Mouse (Mus musculus) erythroid progenitor cell, adult 5-6 weeks (primary cell): Measurements from ENCODE around the gene Bst2. TPM values are rescaled to one million over a fixed set of nuclear protein-coding genes. Genes with fewer than 3 reads are reported as not detected.

Source experiments
- ATAC-seq: replicated peaks from 2 replicates; pipeline ENCODE4 v1.8.0; 2016; ENCODE audit warnings: moderate number of reproducible peaks, mild to moderate bottlenecking, moderate TSS enrichment, inconsistent platforms; ENCODE audit not compliant: poor library complexity, low FRiP score, severe bottlenecking
- total RNA-seq, 2 experiments: library from RNA; stranded (forward) in 1 of 2; stranded (reverse) in 1 of 2; fragments of 150-400 nt in 1 of 2; fragments of 186-747, 209-891 nt in 1 of 2; gene quantifications; 2 replicates each; pipeline versions ENCODE4 v1.2.3 to v1.2.4; 2015 to 2017; ENCODE audit warnings: low replicate concordance in 2 of 2

Bst2 gene
- total RNA-seq, 2 experiments from 2014 or later: 28.2 TPM; not detected in 1

GRCm38 (mm10) chr8:71488454-71488853, 48.8 kb downstream of the Bst2 start:
- ATAC-seq: peak; percentile 90

- peak; percentile 60 for ATAC-seq
Measured at GRCm38 (mm10) chr8:71487691-71488445, 49.4 kb downstream of the Bst2 start, which contains the start of gene Gtpbp3. Gtpbp3 (plus strand) TSS chr8:71488103.

GRCm38 (mm10) chr8:71486136-71486529, 51.1 kb downstream of the Bst2 start:
- no peak for ATAC-seq

GRCm38 (mm10) chr8:71485142-71486135, 51.8 kb downstream of the Bst2 start, which contains the start of gene Ano8:
Ano8 (minus strand) TSS chr8:71485963.
- no peak for ATAC-seq

- no peak for ATAC-seq
Measured at GRCm38 (mm10) chr8:71484736-71485135, 52.5 kb downstream of the Bst2 start.

Other genes starting within 250 kb of the Bst2 start
- gene Use1, start 170.6 kb downstream of the Bst2 start, total RNA-seq (2015; ENCODE audit: low replicate concordance): 46.1 and 99.8 TPM in 2 replicates
- gene Use1, start 170.6 kb downstream of the Bst2 start, total RNA-seq (2017; ENCODE audit: low replicate concordance): 48.1 and 59.2 TPM in 2 replicates
- gene Ocel1, start 166.2 kb downstream of the Bst2 start, total RNA-seq (2015; ENCODE audit: low replicate concordance): 1.7 and 13.7 TPM in 2 replicates
- gene Ocel1, start 166.2 kb downstream of the Bst2 start, total RNA-seq (2017; ENCODE audit: low replicate concordance): 10.4 and 10.7 TPM in 2 replicates
- not detected in 2 replicates for gene Nr2f6, start 155.5 kb downstream of the Bst2 start, total RNA-seq (2015; ENCODE audit: low replicate concordance)
- gene Nr2f6, start 155.5 kb downstream of the Bst2 start, total RNA-seq (2017; ENCODE audit: low replicate concordance): 1.4 and 6.7 TPM in 2 replicates
- not detected in 2 replicates for gene Ushbp1, start 141.7 kb downstream of the Bst2 start, total RNA-seq (2015; ENCODE audit: low replicate concordance)
- 0.64 TPM in 1 of 2 replicates, not detected in the other for gene Ushbp1, start 141.7 kb downstream of the Bst2 start, total RNA-seq (2017; ENCODE audit: low replicate concordance)
- 35.0 and 51.6 TPM in 2 replicates for gene Babam1, start 140.6 kb downstream of the Bst2 start, total RNA-seq (2015; ENCODE audit: low replicate concordance)
- gene Babam1, start 140.6 kb downstream of the Bst2 start, total RNA-seq (2017; ENCODE audit: low replicate concordance): 22.3 and 44.8 TPM in 2 replicates
- 208 and 222 TPM in 2 replicates for gene Ankle1, start 131.4 kb downstream of the Bst2 start, total RNA-seq (2015; ENCODE audit: low replicate concordance)
- gene Ankle1, start 131.4 kb downstream of the Bst2 start, total RNA-seq (2017; ENCODE audit: low replicate concordance): 343 and 473 TPM in 2 replicates
- 1.3 and 1.4 TPM in 2 replicates for gene Abhd8, start 73.8 kb downstream of the Bst2 start, total RNA-seq (2015; ENCODE audit: low replicate concordance)
- 3.0 and 4.5 TPM in 2 replicates for gene Abhd8, start 73.8 kb downstream of the Bst2 start, total RNA-seq (2017; ENCODE audit: low replicate concordance)
- 23.1 and 38.2 TPM in 2 replicates for gene Mrpl34, start 72.5 kb downstream of the Bst2 start, total RNA-seq (2015; ENCODE audit: low replicate concordance)
- 14.1 and 17.5 TPM in 2 replicates for gene Mrpl34, start 72.5 kb downstream of the Bst2 start, total RNA-seq (2017; ENCODE audit: low replicate concordance)
- 23.9 and 35.7 TPM in 2 replicates for gene Dda1, start 68.3 kb downstream of the Bst2 start, total RNA-seq (2015; ENCODE audit: low replicate concordance)
- 17.8 and 18.1 TPM in 2 replicates for gene Dda1, start 68.3 kb downstream of the Bst2 start, total RNA-seq (2017; ENCODE audit: low replicate concordance)
- gene Ano8, start 51.5 kb downstream of the Bst2 start, total RNA-seq (2015; ENCODE audit: low replicate concordance): not detected in 2 replicates
- gene Ano8, start 51.5 kb downstream of the Bst2 start, total RNA-seq (2017; ENCODE audit: low replicate concordance): 0.13 TPM in 1 of 2 replicates, not detected in the other
- gene Gtpbp3, start 49.4 kb downstream of the Bst2 start, total RNA-seq (2015; ENCODE audit: low replicate concordance): 2.1 and 4.0 TPM in 2 replicates
- 0.83 and 4.0 TPM in 2 replicates for gene Gtpbp3, start 49.4 kb downstream of the Bst2 start, total RNA-seq (2017; ENCODE audit: low replicate concordance)
- not detected in 2 replicates for gene Plvap, start 25.7 kb downstream of the Bst2 start, total RNA-seq (2015; ENCODE audit: low replicate concordance)
- not detected in 2 replicates for gene Plvap, start 25.7 kb downstream of the Bst2 start, total RNA-seq (2017; ENCODE audit: low replicate concordance)
- not detected in 2 replicates for gene Ccdc194, start 11.7 kb downstream of the Bst2 start, total RNA-seq (2015; ENCODE audit: low replicate concordance)
- gene Ccdc194, start 11.7 kb downstream of the Bst2 start, total RNA-seq (2017; ENCODE audit: low replicate concordance): not detected in 2 replicates
- 7.6 and 9.6 TPM in 2 replicates for gene Mvb12a, start 5.5 kb upstream of the Bst2 start, total RNA-seq (2015; ENCODE audit: low replicate concordance)
- gene Mvb12a, start 5.5 kb upstream of the Bst2 start, total RNA-seq (2017; ENCODE audit: low replicate concordance): 2.1 and 4.5 TPM in 2 replicates
- gene Tmem221, start 21.4 kb upstream of the Bst2 start, total RNA-seq (2015; ENCODE audit: low replicate concordance): not detected in 2 replicates
- gene Tmem221, start 21.4 kb upstream of the Bst2 start, total RNA-seq (2017; ENCODE audit: low replicate concordance): not detected in 2 replicates
- not detected in 2 replicates for gene Nxnl1, start 29.1 kb upstream of the Bst2 start, total RNA-seq (2015; ENCODE audit: low replicate concordance)
- not detected in 2 replicates for gene Nxnl1, start 29.1 kb upstream of the Bst2 start, total RNA-seq (2017; ENCODE audit: low replicate concordance)
- 1.1 and 1.7 TPM in 2 replicates for gene Slc27a1, start 31.4 kb upstream of the Bst2 start, total RNA-seq (2015; ENCODE audit: low replicate concordance)
- not detected in 2 replicates for gene Slc27a1, start 31.4 kb upstream of the Bst2 start, total RNA-seq (2017; ENCODE audit: low replicate concordance)
- 31.4 and 36.9 TPM in 2 replicates for gene Pgls, start 54.7 kb upstream of the Bst2 start, total RNA-seq (2015; ENCODE audit: low replicate concordance)
- 14.8 and 31.8 TPM in 2 replicates for gene Pgls, start 54.7 kb upstream of the Bst2 start, total RNA-seq (2017; ENCODE audit: low replicate concordance)
- 54.1 and 135 TPM in 2 replicates for gene Fam129c, start 60.2 kb upstream of the Bst2 start, total RNA-seq (2015; ENCODE audit: low replicate concordance)
- gene Fam129c, start 60.2 kb upstream of the Bst2 start, total RNA-seq (2017; ENCODE audit: low replicate concordance): 7.4 and 32.9 TPM in 2 replicates
- 5.9 and 19.5 TPM in 2 replicates for gene Colgalt1, start 73.5 kb upstream of the Bst2 start, total RNA-seq (2015; ENCODE audit: low replicate concordance)
- gene Colgalt1, start 73.5 kb upstream of the Bst2 start, total RNA-seq (2017; ENCODE audit: low replicate concordance): 9.2 and 11.0 TPM in 2 replicates
- gene Unc13a, start 134.3 kb upstream of the Bst2 start, total RNA-seq (2015; ENCODE audit: low replicate concordance): not detected in 2 replicates
- not detected in 2 replicates for gene Unc13a, start 134.3 kb upstream of the Bst2 start, total RNA-seq (2017; ENCODE audit: low replicate concordance)
- gene Jak3, start 138.8 kb upstream of the Bst2 start, total RNA-seq (2015; ENCODE audit: low replicate concordance): 2.1 and 5.4 TPM in 2 replicates
- gene Jak3, start 138.8 kb upstream of the Bst2 start, total RNA-seq (2017; ENCODE audit: low replicate concordance): 0.68 and 0.90 TPM in 2 replicates
- gene Insl3, start 151.8 kb upstream of the Bst2 start, total RNA-seq (2015; ENCODE audit: low replicate concordance): 3.6 TPM in 1 of 2 replicates, not detected in the other
- gene Insl3, start 151.8 kb upstream of the Bst2 start, total RNA-seq (2017; ENCODE audit: low replicate concordance): not detected in 2 replicates
- 12.2 and 12.3 TPM in 2 replicates for gene B3gnt3, start 164.3 kb upstream of the Bst2 start, total RNA-seq (2015; ENCODE audit: low replicate concordance)
- 10.9 and 14.4 TPM in 2 replicates for gene B3gnt3, start 164.3 kb upstream of the Bst2 start, total RNA-seq (2017; ENCODE audit: low replicate concordance)
- 152 and 165 TPM in 2 replicates for gene Fcho1, start 188.3 kb upstream of the Bst2 start, total RNA-seq (2015; ENCODE audit: low replicate concordance)
- gene Fcho1, start 188.3 kb upstream of the Bst2 start, total RNA-seq (2017; ENCODE audit: low replicate concordance): 245 and 276 TPM in 2 replicates